24 mouse cellular contexts compared by ENCODE assay signal in the genomic region with DNA sequence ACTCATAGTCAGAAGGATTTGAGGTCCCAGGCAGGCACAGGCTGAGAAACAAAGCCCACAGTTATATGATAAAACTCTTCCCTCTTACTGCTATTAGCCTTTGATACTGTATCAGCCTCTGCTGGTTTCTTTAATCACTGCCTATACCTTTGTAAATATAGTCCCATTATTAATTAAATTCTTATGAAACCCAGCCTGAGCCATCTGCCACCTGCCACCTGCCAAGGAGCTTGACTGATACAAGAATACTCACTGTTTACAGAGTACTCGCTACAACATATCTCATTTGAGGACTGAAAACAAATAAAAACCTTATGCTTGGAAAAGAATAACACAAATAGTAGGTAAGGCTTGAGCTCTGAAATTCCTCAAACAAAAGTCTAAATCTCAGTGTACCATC. TPM values are rescaled to one million over a fixed set of nuclear protein-coding genes. Genes with fewer than 3 reads are reported as not detected.
DNase-seq lines count a peak whose midpoint lies in the region; ATAC-seq and TF ChIP-seq lines count a peak whose summit lies in the region.
"Had no signal": no experiment of that assay in that cellular context is flagged by ENCODE, and none has a peak within 500 bp of the region (broad histone marks: within the 10 kb centered on the region; RNA-seq: fewer than 3 reads in every experiment).

No protein-coding gene starts in this region.

- H3K9ac ChIP-seq in intestine, postnatal 0 days (ENCODE audit: low read depth, low read length): no peak overlapping the region
- no peak overlapping the region for H3K9ac ChIP-seq in intestine, embryonic 15.5 days
- H3K9ac ChIP-seq: forebrain, embryonic 13.5 days; forebrain, postnatal 0 days; heart, embryonic 13.5 days; hindbrain, embryonic 15.5 days had no signal

- WGBS in intestine, postnatal 0 days: 45% methylated on average over 1 of the region's 1 CpGs
- 74% methylated on average over 1 of the region's 1 CpGs for WGBS in intestine, embryonic 15.5 days

- H3K4me1 ChIP-seq in intestine, postnatal 0 days (replicated peaks; ENCODE audit: control insufficient read depth, insufficient read depth, low read length): no peaks in the 10 kb centered on the region; the same call in 1 of the 2 replicates
- no peaks in the 10 kb centered on the region for H3K4me1 ChIP-seq in intestine, embryonic 15.5 days (replicated peaks)

- no peak overlapping the region for H3K4me3 ChIP-seq in intestine, postnatal 0 days (ENCODE audit: low read depth, low read length)
- no peak overlapping the region for H3K4me3 ChIP-seq in intestine, embryonic 15.5 days (replicated peaks)
- H3K4me3 ChIP-seq: embryonic facial prominence, embryonic 10.5 days; forebrain, embryonic 13.5 days; gastrocnemius, adult 2 months; heart, embryonic 13.5 days; hindbrain, embryonic 15.5 days had no signal

- no peaks in the 10 kb centered on the region for H3K27me3 ChIP-seq in intestine, postnatal 0 days (replicated peaks; ENCODE audit: control insufficient read depth, insufficient read depth, low read length)
- no peaks in the 10 kb centered on the region for H3K27me3 ChIP-seq in intestine, embryonic 15.5 days (replicated peaks)
- H3K27me3 ChIP-seq: CH12.LX; forebrain, embryonic 13.5 days; heart, embryonic 13.5 days; hindbrain, embryonic 15.5 days; Patski had no signal

- peaks cover 5% of the 10 kb centered on the region for H3K36me3 ChIP-seq in intestine, postnatal 0 days (ENCODE audit: control insufficient read depth, insufficient read depth)
- peaks cover 1% of the 10 kb centered on the region; the same call in 1 of the 2 replicates for H3K36me3 ChIP-seq in intestine, embryonic 15.5 days

- peak overlapping the region; percentile 37 for H3K4me2 ChIP-seq in intestine, postnatal 0 days (replicated peaks; ENCODE audit: low read depth)
- H3K4me2 ChIP-seq in intestine, embryonic 15.5 days (replicated peaks): no peak overlapping the region
- H3K4me2 ChIP-seq: forebrain, embryonic 13.5 days; heart, embryonic 13.5 days; hindbrain, embryonic 15.5 days had no signal

- ATAC-seq in intestine, postnatal 0 days: no peak
- no peak for ATAC-seq in intestine, embryonic 15.5 days
- ATAC-seq: forebrain, embryonic 13.5 days; forebrain, postnatal 0 days; Patski had no signal

- peak overlapping the region; percentile 22 for H3K27ac ChIP-seq in intestine, postnatal 0 days (ENCODE audit: low read depth, low read length)
- H3K27ac ChIP-seq in intestine, embryonic 15.5 days: no peak overlapping the region
- H3K27ac ChIP-seq: embryonic facial prominence, embryonic 10.5 days; forebrain, embryonic 13.5 days; gastrocnemius, adult 2 months; heart, embryonic 13.5 days; hindbrain, embryonic 15.5 days had no signal

- DNase-seq in cerebellum, adult 18-20 months: peak; percentile 61 to 70
- peak; percentile 75 for DNase-seq in cerebellum, adult 9-10 months
- DNase-seq in cerebellum, postnatal 36 days: peak; percentile 63
- DNase-seq in left cerebral cortex, adult 11 months (ENCODE audit: low spot score): no peak
- DNase-seq in lung, postnatal 10 days: no peak
- DNase-seq: adrenal gland, adult 2 months; adrenal gland, postnatal 25 days; forebrain, postnatal 0 days; gastrocnemius, adult 2 months; gastrocnemius, postnatal 36 days; heart, adult 11 months; heart, postnatal 36 days; kidney, adult 11 months had no signal

- TF ChIP-seq CTCF in intestine, postnatal 0 days (IDR thresholded peaks at IDR 0.05; ENCODE audit: low read depth): no peak

- no peaks in the 10 kb centered on the region for H3K9me3 ChIP-seq in intestine, postnatal 0 days (ENCODE audit: control insufficient read depth)
- no peaks in the 10 kb centered on the region for H3K9me3 ChIP-seq in intestine, embryonic 15.5 days
- H3K9me3 ChIP-seq: embryonic facial prominence, embryonic 10.5 days; forebrain, embryonic 13.5 days; heart, embryonic 13.5 days; hindbrain, embryonic 15.5 days had no signal

RNA-seq across cellular contexts. Expression of a gene that starts 5.2 kb away (rescaled TPM):
- polyA plus RNA-seq in intestine, postnatal 0 days (2015; fragmentation: Nextera tagmentation; extraction: Ambion mirVana): 30.5 and 36.9 TPM in 2 replicates
- polyA plus RNA-seq in intestine, embryonic 15.5 days (2015; fragmentation: Nextera tagmentation; extraction: Ambion mirVana): 39.6 and 45.9 TPM in 2 replicates

RNA-seq across cellular contexts. Expression of a gene that starts 9.8 kb away (rescaled TPM):
- not detected in 2 replicates for polyA plus RNA-seq in intestine, postnatal 0 days (2015; fragmentation: Nextera tagmentation; extraction: Ambion mirVana)
- not detected in 2 replicates for polyA plus RNA-seq in intestine, embryonic 15.5 days (2015; fragmentation: Nextera tagmentation; extraction: Ambion mirVana)
- polyA plus RNA-seq: forebrain, embryonic 13.5 days; heart, embryonic 13.5 days; heart, postnatal 0 days; Patski had no signal

RNA-seq across cellular contexts. Expression of a gene that starts 19.8 kb away (rescaled TPM):
- not detected in 2 replicates for polyA plus RNA-seq in intestine, postnatal 0 days (2015; fragmentation: Nextera tagmentation; extraction: Ambion mirVana)
- polyA plus RNA-seq in intestine, embryonic 15.5 days (2015; fragmentation: Nextera tagmentation; extraction: Ambion mirVana): not detected in 2 replicates
- polyA plus RNA-seq: adrenal gland, adult 2 months; embryonic facial prominence, embryonic 10.5 days; embryonic facial prominence, embryonic 14.5 days; forebrain, embryonic 13.5 days; forebrain, postnatal 0 days; heart, embryonic 13.5 days; heart, postnatal 0 days; hindbrain, embryonic 11.5 days; hindbrain, embryonic 15.5 days; Patski had no signal

RNA-seq across cellular contexts. Expression of a gene that starts 26.6 kb away (rescaled TPM):
- polyA plus RNA-seq in intestine, postnatal 0 days (2015; fragmentation: Nextera tagmentation; extraction: Ambion mirVana): not detected in 2 replicates
- polyA plus RNA-seq in intestine, embryonic 15.5 days (2015; fragmentation: Nextera tagmentation; extraction: Ambion mirVana): not detected in 2 replicates
- polyA plus RNA-seq: adrenal gland, adult 2 months; embryonic facial prominence, embryonic 10.5 days; forebrain, embryonic 13.5 days; forebrain, postnatal 0 days; heart, embryonic 13.5 days; heart, postnatal 0 days; hindbrain, embryonic 11.5 days; hindbrain, embryonic 15.5 days; Patski had no signal

RNA-seq across cellular contexts. Expression of a gene that starts 30.9 kb away (rescaled TPM):
- polyA plus RNA-seq in intestine, postnatal 0 days (2015; fragmentation: Nextera tagmentation; extraction: Ambion mirVana): 0.09 and 0.17 TPM in 2 replicates
- polyA plus RNA-seq in intestine, embryonic 15.5 days (2015; fragmentation: Nextera tagmentation; extraction: Ambion mirVana): 0.08 and 0.24 TPM in 2 replicates
- polyA plus RNA-seq: heart, postnatal 0 days; Patski had no signal

Comparison
In these comparisons a context has a peak if more than half of its experiments do, and no peak if none do; other contexts are left out.
1. DNase-seq: peak in cerebellum, adult 18-20 months (2 of 2), cerebellum, adult 9-10 months (single experiment) and cerebellum, postnatal 36 days (2 of 2); none in left cerebral cortex, adult 11 months (single experiment) and lung, postnatal 10 days (single experiment).